In genomic region chr11:116826550-116827504, GRCm38 (mm10) we compare ENCODE assay signal across 9 mouse cellular contexts. TPM values are rescaled to one million over a fixed set of nuclear protein-coding genes. Genes with fewer than 3 reads are reported as not detected.
DNase-seq lines count a peak whose midpoint lies in the region; ATAC-seq and TF ChIP-seq lines count a peak whose summit lies in the region.
"Had no signal": no experiment of that assay in that cellular context is flagged by ENCODE, and none has a peak within 500 bp of the region (broad histone marks: within the 10 kb centered on the region; RNA-seq: fewer than 3 reads in every experiment).

No protein-coding gene starts in this region.

- H3K27me3 ChIP-seq in MEL (ENCODE audit: control insufficient read depth in 1 of 2, insufficient read depth in 2 of 2, low read length in 2 of 2): no peaks in the 10 kb centered on the region; a peak in 2 of 4 replicates
- no peaks in the 10 kb centered on the region for H3K27me3 ChIP-seq in hindbrain, embryonic 11.5 days (ENCODE audit: control insufficient read depth, insufficient read depth, low read length)
- no peaks in the 10 kb centered on the region for H3K27me3 ChIP-seq in midbrain, embryonic 14.5 days (ENCODE audit: control insufficient read depth, insufficient read depth, low read length)
- H3K27me3 ChIP-seq: CH12.LX had no signal

- no peak for TF ChIP-seq RAD21 in MEL (IDR thresholded peaks at IDR 0.05; ENCODE audit: low read depth, low read length)

- peak; percentile 94 for DNase-seq in heart, adult 11 months
- DNase-seq in heart, adult 18-20 months: no peak
- no peak for DNase-seq in MEL (ENCODE audit: low read depth, low spot score)
- peak; percentile 52 for DNase-seq in hindbrain, embryonic 11.5 days (ENCODE audit: low spot score)
- peak; percentile 41 for DNase-seq in midbrain, embryonic 14.5 days
- DNase-seq in natural killer cell, adult 2 months (ENCODE audit: low spot score in 2 of 2): no peak
- DNase-seq in layer of hippocampus, adult 11-12 months (ENCODE audit: low spot score): no peak
- DNase-seq in layer of hippocampus, postnatal 10 days (ENCODE audit: low spot score in 2 of 2): no peak

- peak; percentile 41 for ATAC-seq in hindbrain, embryonic 11.5 days (ENCODE audit: low FRiP score)
- ATAC-seq in midbrain, embryonic 14.5 days (ENCODE audit: low FRiP score, low TSS enrichment): 0 out of 2 replicates have a peak, but pooled peaks have one; percentile 7

- TF ChIP-seq EP300 in MEL (IDR thresholded peaks at IDR 0.05; ENCODE audit: low read depth in 1 of 2, low read length in 2 of 2): no peak

- TF ChIP-seq POLR2A in MEL (IDR thresholded peaks at IDR 0.05; ENCODE audit: control insufficient read depth in 1 of 2, insufficient read depth in 1 of 2, low read depth in 1 of 2, low read length in 2 of 2, poor library complexity in 1 of 2): no peak

- H3K27ac ChIP-seq in MEL (ENCODE audit: control insufficient read depth, low read depth, low read length): no peak overlapping the region
- peak overlapping the region; percentile 91 for H3K27ac ChIP-seq in hindbrain, embryonic 11.5 days (ENCODE audit: low read depth, low read length)
- peak overlapping the region; percentile 70 for H3K27ac ChIP-seq in midbrain, embryonic 14.5 days (replicated peaks; ENCODE audit: low read depth, low read length)

- no peaks in the 10 kb centered on the region for H3K79me2 ChIP-seq in MEL (ENCODE audit: control insufficient read depth, insufficient read depth, low read length, poor library complexity)

- peaks cover 0 to 7% of the 10 kb centered on the region in 2 experiments; a peak in 2 of 4 replicates for H3K4me1 ChIP-seq in MEL (ENCODE audit: control insufficient read depth in 1 of 2, insufficient read depth in 2 of 2, low read length in 2 of 2)
- H3K4me1 ChIP-seq in hindbrain, embryonic 11.5 days (replicated peaks; ENCODE audit: control insufficient read depth, insufficient read depth, low read length): peaks cover 7% of the 10 kb centered on the region; the same call in 1 of the 2 replicates
- H3K4me1 ChIP-seq in midbrain, embryonic 14.5 days (ENCODE audit: control insufficient read depth, insufficient read depth, low read length): peaks cover 22% of the 10 kb centered on the region

- 11% methylated on average over 17 of the region's 17 CpGs for WGBS in hindbrain, embryonic 11.5 days
- 10% methylated on average over 17 of the region's 17 CpGs for WGBS in midbrain, embryonic 14.5 days

- peak overlapping the region; percentile 45 to 75 for H3K4me3 ChIP-seq in MEL (ENCODE audit: control insufficient read depth in 1 of 2, insufficient read depth in 1 of 2, low read depth in 2 of 2, low read length in 2 of 2)
- peak overlapping the region; percentile 81 for H3K4me3 ChIP-seq in hindbrain, embryonic 11.5 days (ENCODE audit: low read depth, low read length)
- peak overlapping the region; percentile 65 for H3K4me3 ChIP-seq in midbrain, embryonic 14.5 days (replicated peaks; ENCODE audit: low read depth, low read length)

- no peaks in the 10 kb centered on the region for H3K36me3 ChIP-seq in MEL (ENCODE audit: control insufficient read depth in 1 of 2, insufficient read depth in 2 of 2, low read length in 2 of 2)
- H3K36me3 ChIP-seq in hindbrain, embryonic 11.5 days (ENCODE audit: control insufficient read depth, insufficient read depth, low read length): no peaks in the 10 kb centered on the region
- no peaks in the 10 kb centered on the region; the same call in 1 of the 2 replicates for H3K36me3 ChIP-seq in midbrain, embryonic 14.5 days (ENCODE audit: control insufficient read depth, insufficient read depth, low read length)

- no peak for TF ChIP-seq CTCF in MEL (IDR thresholded peaks at IDR 0.05 in 2 of 3, conservative IDR thresholded peaks at IDR 0.05 in 1 of 3; ENCODE audit: control insufficient read depth in 1 of 3, insufficient read depth in 1 of 3, low read depth in 2 of 3, low read length in 3 of 3, poor library complexity in 1 of 3, severe bottlenecking in 1 of 3)

- peak overlapping the region; percentile 66; the same call in 1 of the 2 replicates for H3K9ac ChIP-seq in MEL (ENCODE audit: control insufficient read depth, low read depth, low read length, poor library complexity, severe bottlenecking)
- H3K9ac ChIP-seq in hindbrain, embryonic 11.5 days (ENCODE audit: low read depth, low read length): peak overlapping the region; percentile 91
- peak overlapping the region; percentile 71 for H3K9ac ChIP-seq in midbrain, embryonic 14.5 days (replicated peaks; ENCODE audit: low read length)

- H3K9me3 ChIP-seq in MEL (replicated peaks; ENCODE audit: insufficient read depth, low read length): no peaks in the 10 kb centered on the region
- H3K9me3 ChIP-seq in hindbrain, embryonic 11.5 days (ENCODE audit: control insufficient read depth, low read length): no peaks in the 10 kb centered on the region
- H3K9me3 ChIP-seq in midbrain, embryonic 14.5 days (ENCODE audit: control insufficient read depth, low read length): no peaks in the 10 kb centered on the region

- peak overlapping the region; percentile 80 for H3K4me2 ChIP-seq in hindbrain, embryonic 11.5 days (replicated peaks; ENCODE audit: low read depth, low read length)
- H3K4me2 ChIP-seq in midbrain, embryonic 14.5 days (ENCODE audit: low read length): peak overlapping the region; percentile 82

TF ChIP-seq in MEL, 35 proteins besides CTCF, POLR2A, EP300 and RAD21:
- TF ChIP-seq MAX (IDR thresholded peaks at IDR 0.05; ENCODE audit: low read length) (0 out of 2 replicates have a peak, but pooled peaks have one; percentile 33), MAZ (IDR thresholded peaks at IDR 0.05; ENCODE audit: low read depth, low read length) (no peak), ZNF384 (IDR thresholded peaks at IDR 0.05; ENCODE audit: low read depth, low read length) (no peak), CHD2 (IDR thresholded peaks at IDR 0.05; ENCODE audit: low read length) (no peak)

RNA-seq across cellular contexts. Expression of gene Mxra7, which starts 1.0 kb away (rescaled TPM):
- 10 to 100 TPM; 14.8 to 18.7 TPM for total RNA-seq in heart, adult 18-20 months (2021)
- 2.7 and 2.9 TPM in 2 replicates for total RNA-seq in MEL (2012; rRNA removed)
- 1 to 10 TPM in 1 of 2 experiments, not detected in 1; 9.3 TPM for polyA plus RNA-seq in MEL (2012; ENCODE audit: insufficient read depth in 1 of 2, insufficient read length in 2 of 2, low read depth in 1 of 2, low replicate concordance in 2 of 2, missing spikeins in 1 of 2)
- polyA plus RNA-seq in hindbrain, embryonic 11.5 days (2014; fragmentation: Nextera tagmentation; extraction: Ambion mirVana): 57.9 and 61.8 TPM in 2 replicates
- 20.7 and 20.9 TPM in 2 replicates for polyA plus RNA-seq in midbrain, embryonic 14.5 days (2014; fragmentation: Nextera tagmentation; extraction: Ambion mirVana)
- total RNA-seq in layer of hippocampus, postnatal 10 days (2021): 10 to 100 TPM; 23.3 to 27.6 TPM
- total RNA-seq: CH12.LX had no signal

RNA-seq across cellular contexts. Expression of gene Mettl23, which starts 16.3 kb away (rescaled TPM):
- total RNA-seq in heart, adult 18-20 months (2021): 10 to 100 TPM; 38.3 to 46.4 TPM
- 63.9 and 69.9 TPM in 2 replicates for total RNA-seq in MEL (2012; rRNA removed)
- polyA plus RNA-seq in MEL (2012; ENCODE audit: insufficient read depth in 1 of 2, insufficient read length in 2 of 2, low read depth in 1 of 2, low replicate concordance in 2 of 2, missing spikeins in 1 of 2): 10 to 100 TPM in 1 of 2 experiments, not detected in 1; 58.5 TPM
- 61.6 and 70.6 TPM in 2 replicates for polyA plus RNA-seq in hindbrain, embryonic 11.5 days (2014; fragmentation: Nextera tagmentation; extraction: Ambion mirVana)
- 80.4 and 87.6 TPM in 2 replicates for polyA plus RNA-seq in midbrain, embryonic 14.5 days (2014; fragmentation: Nextera tagmentation; extraction: Ambion mirVana)
- total RNA-seq in layer of hippocampus, postnatal 10 days (2021): 10 to 100 TPM; 32.5 to 33.7 TPM

RNA-seq across cellular contexts. Expression of gene Jmjd6, which starts 16.4 kb away (rescaled TPM):
- total RNA-seq in heart, adult 18-20 months (2021): 10 to 100 TPM; 37.5 to 42.3 TPM
- 159 and 175 TPM in 2 replicates for total RNA-seq in MEL (2012; rRNA removed)
- 100 to 1,000 TPM in 1 of 2 experiments, not detected in 1; 192 TPM for polyA plus RNA-seq in MEL (2012; ENCODE audit: insufficient read depth in 1 of 2, insufficient read length in 2 of 2, low read depth in 1 of 2, low replicate concordance in 2 of 2, missing spikeins in 1 of 2)
- 88.8 and 91.3 TPM in 2 replicates for polyA plus RNA-seq in hindbrain, embryonic 11.5 days (2014; fragmentation: Nextera tagmentation; extraction: Ambion mirVana)
- 70.8 and 81.4 TPM in 2 replicates for polyA plus RNA-seq in midbrain, embryonic 14.5 days (2014; fragmentation: Nextera tagmentation; extraction: Ambion mirVana)
- 10 to 100 TPM; 30.4 to 31.4 TPM for total RNA-seq in layer of hippocampus, postnatal 10 days (2021)

RNA-seq across cellular contexts. Expression of gene Mfsd11, which starts 25.4 kb away (rescaled TPM):
- 10 to 100 TPM; 30.7 to 33.7 TPM for total RNA-seq in heart, adult 18-20 months (2021)
- 25.7 and 36.3 TPM in 2 replicates for total RNA-seq in MEL (2012; rRNA removed)
- polyA plus RNA-seq in MEL (2012; ENCODE audit: insufficient read depth in 1 of 2, insufficient read length in 2 of 2, low read depth in 1 of 2, low replicate concordance in 2 of 2, missing spikeins in 1 of 2): 10 to 100 TPM in 1 of 2 experiments, not detected in 1; 25.4 TPM
- 37.0 and 38.6 TPM in 2 replicates for polyA plus RNA-seq in hindbrain, embryonic 11.5 days (2014; fragmentation: Nextera tagmentation; extraction: Ambion mirVana)
- 51.3 and 52.8 TPM in 2 replicates for polyA plus RNA-seq in midbrain, embryonic 14.5 days (2014; fragmentation: Nextera tagmentation; extraction: Ambion mirVana)
- total RNA-seq in layer of hippocampus, postnatal 10 days (2021): 10 to 100 TPM; 42.6 to 43.3 TPM

RNA-seq across cellular contexts. Expression of gene Srsf2, which starts 26.1 kb away (rescaled TPM):
- total RNA-seq in heart, adult 18-20 months (2021): 100 to 1,000 TPM in 1 of 2 experiments, 10 to 100 TPM in 1; 89.2 to 109 TPM
- 434 and 453 TPM in 2 replicates for total RNA-seq in MEL (2012; rRNA removed)
- polyA plus RNA-seq in MEL (2012; ENCODE audit: insufficient read depth in 1 of 2, insufficient read length in 2 of 2, low read depth in 1 of 2, low replicate concordance in 2 of 2, missing spikeins in 1 of 2): 1,000 to 10,000 TPM in 1 of 2 experiments, 100 to 1,000 TPM in 1; 257 to 1,128 TPM
- 935 and 944 TPM in 2 replicates for polyA plus RNA-seq in hindbrain, embryonic 11.5 days (2014; fragmentation: Nextera tagmentation; extraction: Ambion mirVana)
- polyA plus RNA-seq in midbrain, embryonic 14.5 days (2014; fragmentation: Nextera tagmentation; extraction: Ambion mirVana): 650 and 686 TPM in 2 replicates
- 100 to 1,000 TPM; 217 to 239 TPM for total RNA-seq in layer of hippocampus, postnatal 10 days (2021)

Comparison
In these comparisons a context has a peak if more than half of its experiments do, and no peak if none do; other contexts are left out.
1. DNase-seq: peak in heart, adult 11 months (single experiment), hindbrain, embryonic 11.5 days (single experiment) and midbrain, embryonic 14.5 days (single experiment); none in heart, adult 18-20 months (0 of 2), MEL (single experiment), natural killer cell, adult 2 months (0 of 2), layer of hippocampus, adult 11-12 months (single experiment) and layer of hippocampus, postnatal 10 days (0 of 2).
2. Peak in every context shown above with its lines, with median percentiles within 50 percentile points of each other: H3K4me3 ChIP-seq and H3K9ac ChIP-seq.